Mouse (Mus musculus) forebrain, embryonic 15.5 days (tissue): ENCODE data around the gene Mrgpra3. TPM values are rescaled to one million over a fixed set of nuclear protein-coding genes. Genes with fewer than 3 reads are reported as not detected.

Experiments used
- ATAC-seq: fragments of 200-750 bp; cut with Nextera tagmentation; replicated peaks from 2 replicates; pipeline ENCODE4 v1.8.0; 2017; ENCODE audit warnings: mild to moderate bottlenecking, moderate TSS enrichment, moderate library complexity
- H3K27ac ChIP-seq: fragments of 300-500 bp; sonication (generic); replicated peaks from 2 replicates; pipeline ENCODE4 v1.5.1; 2015; ENCODE audit warnings: mild to moderate bottlenecking, inconsistent platforms
- H3K27me3 ChIP-seq: fragments of 300-500 bp; sonication (generic); 2 replicates; pipeline ENCODE4 v1.6.1; 2015; ENCODE audit warnings: inconsistent platforms
- H3K36me3 ChIP-seq: fragments of 300-500 bp; sonication (generic); 2 replicates; pipeline ENCODE4 v1.6.1; 2015; ENCODE audit warnings: mild to moderate bottlenecking, inconsistent platforms
- H3K4me1 ChIP-seq: fragments of 300-500 bp; sonication (generic); 2 replicates; pipeline ENCODE4 v1.6.1; 2015; ENCODE audit warnings: inconsistent platforms
- H3K4me2 ChIP-seq: fragments of 300-500 bp; sonication (generic); replicated peaks from 2 replicates; pipeline ENCODE4 v1.6.1; 2015; ENCODE audit warnings: mild to moderate bottlenecking, inconsistent platforms
- H3K4me3 ChIP-seq: fragments of 300-500 bp; sonication (generic); 2 replicates; pipeline ENCODE4 v1.5.1; 2015; ENCODE audit warnings: mild to moderate bottlenecking, inconsistent platforms
- H3K9ac ChIP-seq: fragments of 300-500 bp; sonication (generic); replicated peaks from 2 replicates; pipeline ENCODE4 v1.6.1; 2015; ENCODE audit warnings: mild to moderate bottlenecking, inconsistent platforms
- H3K9me3 ChIP-seq: fragments of 300-500 bp; sonication (generic); 2 replicates; pipeline ENCODE4 v1.6.1; 2016; ENCODE audit warnings: inconsistent platforms
- WGBS: fragments of 180-500 bp; shearing (Covaris S2); methylation state at CpG from one replicate; pipeline ENCODE4 v1.1.7; 2015; ENCODE audit warnings: mixed read lengths; 5-methylcytosine and 5-hydroxymethylcytosine counted together
- polyA plus RNA-seq: library from polyadenylated mRNA; unstranded; fragments of >200 nt; fragmentation: Nextera tagmentation; extraction: Ambion mirVana; gene quantifications from 2 replicates; pipeline ENCODE4 v1.2.1, GENCODE M21; 2015

Gene Mrgpra3
- not detected in 2 replicates for polyA plus RNA-seq

GRCm38 (mm10) chr7:47601272-47601671 is at the start of gene Mrgpra3:
Gene Mrgpra3 (minus strand): TSS chr7:47601372.
- Histone ChIP-seq H3K9ac (no peak within 1 kb of the TSS), H3K4me2 (no peak within 1 kb of the TSS), H3K27me3 (no peaks in the 10 kb centered on the region), H3K4me3 (no peak within 1 kb of the TSS), H3K36me3 (no peaks in the 10 kb centered on the region), H3K9me3 (peaks cover 19% of the 10 kb centered on the region), H3K4me1 (no peaks in the 10 kb centered on the region), H3K27ac (no peak within 1 kb of the TSS)
- WGBS, result 64% methylated on average over 2 of the region's 2 CpGs
- ATAC-seq, result no peak

Other genes with a start within 250 kb of the Mrgpra3 start
- gene Mrgpra1, start 247.1 kb downstream of the Mrgpra3 start, polyA plus RNA-seq, result not detected in 2 replicates
- gene Mrgpra2a, start 149.2 kb downstream of the Mrgpra3 start, polyA plus RNA-seq, result not detected in 2 replicates
- not detected in 2 replicates for gene Mrgpra2b, start 72.5 kb downstream of the Mrgpra3 start, polyA plus RNA-seq